Mouse (Mus musculus): ENCODE results near the gene Fads6. TPM values are rescaled to one million over a fixed set of nuclear protein-coding genes. Genes with fewer than 3 reads are reported as not detected.

Fads6 gene
- total and polyA plus RNA-seq, 3 experiments = 3.3 to 6.6 TPM; not detected in 1

DNA sequence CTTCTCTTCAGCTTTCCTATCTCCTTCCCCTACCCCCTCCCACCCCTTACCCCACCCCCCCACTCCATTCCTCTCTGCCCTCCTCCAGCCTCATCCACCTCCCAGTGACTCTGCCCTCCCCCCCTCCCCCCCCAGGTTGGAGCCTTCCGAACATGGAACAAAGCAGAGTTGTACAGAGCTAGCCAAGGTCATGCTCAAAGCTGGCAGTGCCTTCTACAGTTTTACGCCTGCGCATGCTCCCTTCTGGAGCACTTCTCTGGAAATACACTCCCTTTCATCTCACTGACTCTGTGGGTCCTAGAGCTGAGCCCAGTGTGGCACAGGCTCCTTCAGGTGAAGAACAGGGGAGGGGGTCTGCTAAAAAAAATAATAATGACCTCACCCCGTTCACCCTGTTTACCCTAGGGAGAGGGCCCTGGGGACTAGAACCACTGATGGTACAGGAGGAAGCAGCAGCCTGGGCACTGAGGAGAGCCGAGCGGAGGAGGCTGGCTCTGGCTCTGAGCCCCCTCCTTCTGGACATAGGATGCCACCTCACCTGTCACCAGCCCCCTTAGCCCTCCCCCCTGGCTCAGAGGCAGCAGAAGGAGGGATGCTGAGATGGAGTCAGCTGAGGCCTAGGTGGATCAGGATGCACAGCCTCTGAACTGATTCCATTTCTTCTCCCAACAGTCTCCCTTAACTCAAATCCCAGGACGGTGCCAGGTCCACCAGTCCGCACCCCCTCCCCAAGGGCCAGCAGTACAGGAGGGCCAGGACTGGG, 14.6 kb downstream of the Fads6 start:
- Histone ChIP-seq H3K36me3 (ENCODE audit: control insufficient read depth in 1 of 2, insufficient read depth in 2 of 2, low read length in 2 of 2) (peaks cover 0 to 9% of the 10 kb centered on the region in 2 experiments; a peak in 2 of 4 replicates), H3K4me1 (ENCODE audit: control insufficient read depth in 1 of 2, insufficient read depth in 2 of 2, low read length in 2 of 2) (peaks cover 5 to 11% of the 10 kb centered on the region in 2 experiments; a peak in 3 of 4 replicates), H3K4me3 (ENCODE audit: control insufficient read depth in 1 of 2, insufficient read depth in 1 of 2, low read depth in 2 of 2, low read length in 2 of 2) (no peak overlapping the region), H3K27me3 (ENCODE audit: control insufficient read depth in 1 of 2, insufficient read depth in 2 of 2, low read length in 2 of 2) (no peaks in the 10 kb centered on the region), H3K9me3 (replicated peaks; ENCODE audit: insufficient read depth, low read length) (no peaks in the 10 kb centered on the region), H3K27ac (ENCODE audit: control insufficient read depth, low read depth, low read length) (no peak overlapping the region), H3K9ac (ENCODE audit: control insufficient read depth, low read depth, low read length, poor library complexity, severe bottlenecking) (no peak overlapping the region), H3K79me2 (ENCODE audit: control insufficient read depth, insufficient read depth, low read length, poor library complexity) (no peaks in the 10 kb centered on the region)
- DNase-seq (ENCODE audit: low read depth, low spot score) = no peak
- TF ChIP-seq RCOR1 (IDR thresholded peaks at IDR 0.05; ENCODE audit: low read depth, low read length) (no peak), BHLHE40 (IDR thresholded peaks at IDR 0.05; ENCODE audit: borderline replicate concordance, low read depth, low read length) (no peak), HCFC1 (IDR thresholded peaks at IDR 0.05; ENCODE audit: low read depth, low read length) (no peak), SIN3A (IDR thresholded peaks at IDR 0.05; ENCODE audit: low read length) (no peak), MYB (IDR thresholded peaks at IDR 0.05; ENCODE audit: low read depth, low read length) (no peak), POLR2AphosphoS5 (IDR thresholded peaks at IDR 0.05; ENCODE audit: borderline replicate concordance, low read depth, low read length) (no peak)

DNA sequence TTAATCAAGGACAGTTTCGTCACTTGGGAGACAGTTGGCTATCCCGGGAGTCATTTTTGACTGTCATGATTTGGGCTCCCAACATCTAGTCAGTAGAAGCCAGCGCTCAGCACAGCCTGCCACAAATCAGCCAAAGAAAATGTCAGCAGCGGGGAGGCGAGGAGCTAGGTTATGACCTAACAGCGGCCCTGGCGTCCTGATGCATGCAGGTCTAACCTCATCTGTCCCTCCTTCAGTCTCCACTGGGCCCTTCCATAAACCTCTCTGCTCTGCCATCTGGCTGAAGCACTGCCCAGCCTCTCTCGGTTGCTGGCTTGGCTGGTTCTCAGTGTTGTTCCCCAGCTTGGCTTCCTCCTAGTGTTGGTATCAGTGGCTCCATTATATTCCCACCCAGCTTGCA, 15.2 kb downstream of the Fads6 start:
- peaks cover 3% of the 10 kb centered on the region; the same call in 1 of the 2 replicates for H3K79me2 ChIP-seq (ENCODE audit: control insufficient read depth, insufficient read depth, low read length, poor library complexity)
- H3K36me3 ChIP-seq (ENCODE audit: control insufficient read depth in 1 of 2, insufficient read depth in 2 of 2, low read length in 2 of 2) = peaks cover 0 to 9% of the 10 kb centered on the region in 2 experiments; a peak in 2 of 4 replicates
- H3K4me1 ChIP-seq (ENCODE audit: control insufficient read depth in 1 of 2, insufficient read depth in 2 of 2, low read length in 2 of 2) = peaks cover 5 to 11% of the 10 kb centered on the region in 2 experiments; a peak in 3 of 4 replicates
- no peak overlapping the region for H3K27ac ChIP-seq (ENCODE audit: control insufficient read depth, low read depth, low read length)
- no peak overlapping the region for H3K9ac ChIP-seq (ENCODE audit: control insufficient read depth, low read depth, low read length, poor library complexity, severe bottlenecking)
- no peaks in the 10 kb centered on the region for H3K9me3 ChIP-seq (replicated peaks; ENCODE audit: insufficient read depth, low read length)
- no peaks in the 10 kb centered on the region for H3K27me3 ChIP-seq (ENCODE audit: control insufficient read depth in 1 of 2, insufficient read depth in 2 of 2, low read length in 2 of 2)
- TF ChIP-seq E2F4 (IDR thresholded peaks at IDR 0.05; ENCODE audit: borderline replicate concordance, low read depth, low read length) = no peak
- no peak for TF ChIP-seq ELF1 (IDR thresholded peaks at IDR 0.05; ENCODE audit: low read depth, low read length)
- TF ChIP-seq MAX (IDR thresholded peaks at IDR 0.05; ENCODE audit: low read length) = no peak
- no peak for TF ChIP-seq CTCF (IDR thresholded peaks at IDR 0.05 in 2 of 3, conservative IDR thresholded peaks at IDR 0.05 in 1 of 3; ENCODE audit: control insufficient read depth in 1 of 3, insufficient read depth in 1 of 3, low read depth in 2 of 3, low read length in 3 of 3, poor library complexity in 1 of 3, severe bottlenecking in 1 of 3)
- no peak for TF ChIP-seq UBTF (IDR thresholded peaks at IDR 0.05; ENCODE audit: borderline replicate concordance, insufficient read depth, low read depth, low read length)
- TF ChIP-seq TBP (IDR thresholded peaks at IDR 0.05; ENCODE audit: low read depth, low read length) = no peak
- TF ChIP-seq NELFE (IDR thresholded peaks at IDR 0.05; ENCODE audit: low read depth, low read length) = no peak
- no peak for TF ChIP-seq JUND (IDR thresholded peaks at IDR 0.05; ENCODE audit: low read depth, low read length)
- no peak for TF ChIP-seq MYB (IDR thresholded peaks at IDR 0.05; ENCODE audit: low read depth, low read length)
- TF ChIP-seq NRF1 (IDR thresholded peaks at IDR 0.05; ENCODE audit: insufficient read depth, low read depth, low read length, poor library complexity, severe bottlenecking) = no peak
- TF ChIP-seq RCOR1 (IDR thresholded peaks at IDR 0.05; ENCODE audit: low read depth, low read length) = no peak
- TF ChIP-seq KAT2A (conservative IDR thresholded peaks at IDR 0.05; ENCODE audit: low read depth, low read length) = no peak
- TF ChIP-seq MAFK (IDR thresholded peaks at IDR 0.05; ENCODE audit: borderline replicate concordance, low read depth, low read length) = no peak
- TF ChIP-seq ZNF384 (IDR thresholded peaks at IDR 0.05; ENCODE audit: low read depth, low read length) = no peak
- no peak for DNase-seq (ENCODE audit: low read depth, low spot score)
- H3K4me3 ChIP-seq (ENCODE audit: control insufficient read depth in 1 of 2, insufficient read depth in 1 of 2, low read depth in 2 of 2, low read length in 2 of 2) = no peak overlapping the region
